Mouse (Mus musculus) hindbrain, embryonic 14.5 days (tissue): ENCODE data around the gene Ilk. TPM values are rescaled to one million over a fixed set of nuclear protein-coding genes. Genes with fewer than 3 reads are reported as not detected.

Experiments used
- ATAC-seq: fragments of 200-750 bp; cut with Nextera tagmentation; 2 replicates; pipeline ENCODE4 v1.8.0; 2017; ENCODE audit warnings: moderate number of reproducible peaks, mild to moderate bottlenecking, moderate TSS enrichment, moderate library complexity; ENCODE audit not compliant: low FRiP score
- DNase-seq: peaks from one replicate; pipeline ENCODE4 v3.0.0-alpha.2; 2015; ENCODE audit warnings: low spot score
- H3K27ac ChIP-seq: fragments of 300-500 bp; sonication (generic); 2 replicates; pipeline ENCODE4 v1.5.1; 2014; ENCODE audit warnings: mild to moderate bottlenecking, moderate library complexity
- H3K27me3 ChIP-seq: fragments of 300-500 bp; sonication (generic); 2 replicates; pipeline ENCODE4 v1.6.1; 2014; ENCODE audit warnings: mild to moderate bottlenecking, low read length, mixed read lengths; ENCODE audit not compliant: control insufficient read depth, insufficient read depth
- H3K36me3 ChIP-seq: fragments of 300-500 bp; sonication (generic); replicated peaks from 2 replicates; pipeline ENCODE4 v1.6.1; 2014; ENCODE audit not compliant: control insufficient read depth, insufficient read depth
- H3K4me1 ChIP-seq: fragments of 300-500 bp; sonication (generic); replicated peaks from 2 replicates; pipeline ENCODE4 v1.6.1; 2014; ENCODE audit warnings: antibody characterized with exemption, low read length, mixed read lengths; ENCODE audit not compliant: control insufficient read depth, insufficient read depth
- H3K4me2 ChIP-seq: fragments of 300-500 bp; sonication (generic); replicated peaks from 2 replicates; pipeline ENCODE4 v1.6.1; 2014; ENCODE audit warnings: mild to moderate bottlenecking, moderate library complexity
- H3K4me3 ChIP-seq: fragments of 300-500 bp; sonication (generic); replicated peaks from 2 replicates; pipeline ENCODE4 v1.5.1; 2014; ENCODE audit warnings: mild to moderate bottlenecking, low read length
- H3K9ac ChIP-seq: fragments of 300-500 bp; sonication (generic); 2 replicates; pipeline ENCODE4 v1.6.1; 2014
- H3K9me3 ChIP-seq: fragments of 300-500 bp; sonication (generic); 2 replicates; pipeline ENCODE4 v1.6.1; 2016; ENCODE audit warnings: low read length; ENCODE audit not compliant: control insufficient read depth
- WGBS: fragments of 180-500 bp; shearing (Covaris S2); extraction: QIAGEN DNeasy Blood & Tissue Kit; methylation state at CpG from one replicate; pipeline ENCODE4 v1.1.7; 2014; 5-methylcytosine and 5-hydroxymethylcytosine counted together
- polyA plus RNA-seq: library from polyadenylated mRNA; unstranded; fragments of >200 nt; fragmentation: Nextera tagmentation; extraction: Ambion mirVana; gene quantifications from 2 replicates; pipeline ENCODE4 v1.2.1, GENCODE M21; 2014

The Ilk gene
- polyA plus RNA-seq, 1 experiment from 2014 or later, result 206 TPM

- no peak for ATAC-seq
- 88% methylated on average over 2 of the region's 2 CpGs for WGBS
- H3K4me3 ChIP-seq, result no peak overlapping the region
- H3K27ac ChIP-seq, result no peak overlapping the region
- H3K36me3 ChIP-seq, result peaks cover 80% of the 10 kb centered on the region
- H3K4me1 ChIP-seq, result peaks cover 50% of the 10 kb centered on the region
- no peak overlapping the region for H3K4me2 ChIP-seq
- no peak for DNase-seq
- H3K9ac ChIP-seq, result no peak overlapping the region
- H3K27me3 ChIP-seq, result no peaks in the 10 kb centered on the region
- H3K9me3 ChIP-seq, result no peaks in the 10 kb centered on the region
Measured at GRCm38 (mm10) chr7:105776026-105776425, 39.6 kb downstream of the Ilk start.

GRCm38 (mm10) chr7:105777316-105777715, 40.9 kb downstream of the Ilk start:
- 84% methylated on average over 1 of the region's 1 CpGs for WGBS
- peak overlapping the region; percentile 31 for H3K4me2 ChIP-seq
- H3K27ac ChIP-seq, result no peak overlapping the region

GRCm38 (mm10) chr7:105777797-105778552, 41.6 kb downstream of the Ilk start:
- H3K36me3 ChIP-seq, result peaks cover 80% of the 10 kb centered on the region
- 44% methylated on average over 13 of the region's 13 CpGs for WGBS
- H3K27me3 ChIP-seq, result no peaks in the 10 kb centered on the region
- peak overlapping the region; percentile 31 for H3K4me2 ChIP-seq
- DNase-seq (no peak), ATAC-seq (peak; percentile 23; the same call in 1 of the 2 replicates)
- peak overlapping the region; percentile 70; the same call in 1 of the 2 replicates for H3K27ac ChIP-seq
- H3K9ac ChIP-seq, result peak overlapping the region; percentile 31
- no peak overlapping the region for H3K4me3 ChIP-seq
- no peaks in the 10 kb centered on the region for H3K9me3 ChIP-seq
- H3K4me1 ChIP-seq, result peaks cover 50% of the 10 kb centered on the region

More at GRCm38 (mm10) chr7:105777316-105777715, 40.9 kb downstream of the Ilk start:
- Histone ChIP-seq H3K27me3 (no peaks in the 10 kb centered on the region), H3K4me3 (no peak overlapping the region), H3K36me3 (peaks cover 80% of the 10 kb centered on the region), H3K9me3 (no peaks in the 10 kb centered on the region), H3K4me1 (peaks cover 46% of the 10 kb centered on the region), H3K9ac (no peak overlapping the region; the same call in 1 of the 2 replicates)
- ATAC-seq (no peak), DNase-seq (no peak)

GRCm38 (mm10) chr7:105778553-105779265, 42.3 kb downstream of the Ilk start:
- H3K4me2 ChIP-seq, result peak overlapping the region; percentile 31
- DNase-seq (no peak), ATAC-seq (peak; percentile 74)
- no peaks in the 10 kb centered on the region for H3K9me3 ChIP-seq
- H3K27me3 ChIP-seq, result no peaks in the 10 kb centered on the region
- H3K9ac ChIP-seq, result peak overlapping the region; percentile 28; the same call in 1 of the 2 replicates
- H3K4me3 ChIP-seq, result no peak overlapping the region
- peak overlapping the region; percentile 70 for H3K27ac ChIP-seq
- peaks cover 84% of the 10 kb centered on the region for H3K36me3 ChIP-seq
- 32% methylated on average over 4 of the region's 4 CpGs for WGBS
- H3K4me1 ChIP-seq, result peaks cover 58% of the 10 kb centered on the region

- no peak for DNase-seq
- H3K36me3 ChIP-seq, result peaks cover 67% of the 10 kb centered on the region
- WGBS, result 40% methylated on average over 4 of the region's 4 CpGs
- no peak overlapping the region for H3K4me3 ChIP-seq
- peaks cover 52% of the 10 kb centered on the region for H3K4me1 ChIP-seq
- H3K9me3 ChIP-seq, result no peaks in the 10 kb centered on the region
- peak overlapping the region; percentile 49; the same call in 1 of the 2 replicates for H3K9ac ChIP-seq
- H3K4me2 ChIP-seq, result peak overlapping the region; percentile 97
- no peaks in the 10 kb centered on the region for H3K27me3 ChIP-seq
- ATAC-seq, result no peak
- H3K27ac ChIP-seq, result no peak overlapping the region
Measured at GRCm38 (mm10) chr7:105783861-105784260, 47.5 kb downstream of the Ilk start.

GRCm38 (mm10) chr7:105784556-105784955, 48.2 kb downstream of the Ilk start:
- H3K9me3 ChIP-seq, result no peaks in the 10 kb centered on the region
- peak overlapping the region; percentile 49; the same call in 1 of the 2 replicates for H3K9ac ChIP-seq
- no peaks in the 10 kb centered on the region for H3K27me3 ChIP-seq
- peak overlapping the region; percentile 97 for H3K4me2 ChIP-seq
- DNase-seq (no peak), ATAC-seq (no peak)
- H3K36me3 ChIP-seq, result peaks cover 60% of the 10 kb centered on the region
- peaks cover 49% of the 10 kb centered on the region for H3K4me1 ChIP-seq
- 7% methylated on average over 4 of the region's 4 CpGs for WGBS
- H3K4me3 ChIP-seq, result peak overlapping the region; percentile 83
- H3K27ac ChIP-seq, result peak overlapping the region; percentile 18; the same call in 1 of the 2 replicates

- ATAC-seq, result peak; percentile 78
- 5% methylated on average over 20 of the region's 20 CpGs for WGBS
- Histone ChIP-seq H3K4me1 (peaks cover 49% of the 10 kb centered on the region), H3K4me2 (peak overlapping the region; percentile 97), H3K9me3 (no peaks in the 10 kb centered on the region), H3K4me3 (peak overlapping the region; percentile 83), H3K9ac (peak overlapping the region; percentile 99), H3K27ac (peak overlapping the region; percentile 99), H3K27me3 (no peaks in the 10 kb centered on the region), H3K36me3 (peaks cover 38% of the 10 kb centered on the region)
- DNase-seq, result no peak
Measured at GRCm38 (mm10) chr7:105786506-105787284, 50.3 kb downstream of the Ilk start.

- peaks cover 30% of the 10 kb centered on the region for H3K36me3 ChIP-seq
- peak; percentile 75 for ATAC-seq
- H3K9ac ChIP-seq, result peak within 1 kb of the TSS; percentile 99
- under 1% methylated on average over 77 of the region's 97 CpGs for WGBS
- peak within 1 kb of the TSS; percentile 83 for H3K4me3 ChIP-seq
- peaks cover 49% of the 10 kb centered on the region for H3K4me1 ChIP-seq
- no peaks in the 10 kb centered on the region for H3K27me3 ChIP-seq
- H3K27ac ChIP-seq, result peak within 1 kb of the TSS; percentile 99
- DNase-seq, result peak; percentile 67
- H3K4me2 ChIP-seq, result peak within 1 kb of the TSS; percentile 97
- H3K9me3 ChIP-seq, result no peaks in the 10 kb centered on the region
Measured at GRCm38 (mm10) chr7:105787285-105788140, 51.1 kb downstream of the Ilk start, which contains the start of gene Dchs1. Gene Dchs1 (minus strand): TSS chr7:105787654.
